Mouse (Mus musculus): Measurements from ENCODE around the gene Akr1c13.

Gene Akr1c13

GRCm38 (mm10) chr13:4244861-4245559 is 54.1 kb downstream of the Akr1c13 start:
- ATAC-seq (ENCODE audit: low TSS enrichment): no peak

- ATAC-seq (ENCODE audit: low TSS enrichment): no peak
Measured at GRCm38 (mm10) chr13:4249347-4249746, 58.4 kb downstream of the Akr1c13 start.

Measured in frontal cortex, adult (tissue).